Mouse (Mus musculus) forebrain, embryonic 12.5 days (tissue): ENCODE measurements at regions not wholly inside any gene's neighbourhood (a gene's known extent, or its start where the extent isn't known, plus 50 kb on each side); places are given as distances from the start of the nearest gene placed in this dataset.
A peak's percentile ranks its signal among the peaks of the same experiment; 100 is the strongest.

Experiments
- ATAC-seq: fragments of 200-750 bp; cut with Nextera tagmentation; 2 replicates; pipeline ENCODE4 v1.8.0; 2017; ENCODE audit warnings: moderate TSS enrichment; ENCODE audit not compliant: low FRiP score
- H3K27ac ChIP-seq: fragments of 300-500 bp; sonication (generic); 2 replicates; pipeline ENCODE4 v1.5.1; 2016; ENCODE audit warnings: mild to moderate bottlenecking
- H3K27me3 ChIP-seq: fragments of 300-500 bp; sonication (generic); 2 replicates; pipeline ENCODE4 v1.6.1; 2016; ENCODE audit warnings: mild to moderate bottlenecking
- H3K36me3 ChIP-seq: fragments of 300-500 bp; sonication (generic); replicated peaks from 2 replicates; pipeline ENCODE4 v1.6.1; 2016; ENCODE audit warnings: mild to moderate bottlenecking
- H3K4me1 ChIP-seq: fragments of 300-500 bp; sonication (generic); 2 replicates; pipeline ENCODE4 v1.6.1; 2016
- H3K4me2 ChIP-seq: fragments of 300-500 bp; sonication (generic); 2 replicates; pipeline ENCODE4 v1.6.1; 2016; ENCODE audit warnings: mild to moderate bottlenecking, moderate library complexity
- H3K4me3 ChIP-seq: fragments of 300-500 bp; sonication (generic); replicated peaks from 2 replicates; pipeline ENCODE4 v1.5.1; 2016; ENCODE audit warnings: mild to moderate bottlenecking
- H3K9ac ChIP-seq: fragments of 300-500 bp; sonication (generic); 2 replicates; pipeline ENCODE4 v1.6.1; 2016; ENCODE audit warnings: mild to moderate bottlenecking
- H3K9me3 ChIP-seq: fragments of 300-500 bp; sonication (generic); 2 replicates; pipeline ENCODE4 v1.6.1; 2016
- WGBS: fragments of 180-500 bp; shearing (Covaris S2); methylation state at CpG from one replicate; pipeline ENCODE4 v1.1.7; 2016; 5-methylcytosine and 5-hydroxymethylcytosine counted together

GRCm38 (mm10) chr1:163190841-163191240 lies 105.4 kb upstream of the Mroh9 start:
- Histone ChIP-seq H3K36me3 (no peaks in the 10 kb centered on the region), H3K4me2 (no peak overlapping the region), H3K9me3 (no peaks in the 10 kb centered on the region), H3K27me3 (no peaks in the 10 kb centered on the region), H3K4me1 (no peaks in the 10 kb centered on the region), H3K4me3 (no peak overlapping the region), H3K9ac (no peak overlapping the region), H3K27ac (no peak overlapping the region)
- 73% methylated on average over 2 of the region's 2 CpGs for WGBS
- no peak for ATAC-seq

GRCm38 (mm10) chr1:163181851-163182250 lies 96.4 kb upstream of the Mroh9 start:
- H3K4me2 ChIP-seq, result no peak overlapping the region
- no peaks in the 10 kb centered on the region for H3K9me3 ChIP-seq
- no peaks in the 10 kb centered on the region for H3K36me3 ChIP-seq
- 0 out of 2 replicates have a peak, but pooled peaks cover 3% of the 10 kb centered on the region for H3K4me1 ChIP-seq
- H3K27me3 ChIP-seq, result no peaks in the 10 kb centered on the region
- H3K4me3 ChIP-seq, result no peak overlapping the region
- H3K9ac ChIP-seq, result no peak overlapping the region
- WGBS, result 82% methylated on average over 2 of the region's 2 CpGs
- H3K27ac ChIP-seq, result no peak overlapping the region
- no peak for ATAC-seq

- Histone ChIP-seq H3K4me3 (no peak overlapping the region), H3K9me3 (no peaks in the 10 kb centered on the region), H3K27me3 (no peaks in the 10 kb centered on the region), H3K4me1 (0 out of 2 replicates have a peak, but pooled peaks cover 3% of the 10 kb centered on the region), H3K36me3 (no peaks in the 10 kb centered on the region), H3K27ac (no peak overlapping the region), H3K9ac (no peak overlapping the region), H3K4me2 (no peak overlapping the region)
- 41% methylated on average over 3 of the region's 3 CpGs for WGBS
- no peak for ATAC-seq
These were observed 91.5 kb upstream of the Mroh9 start for GRCm38 (mm10) chr1:163177011-163177410.

GRCm38 (mm10) chr1:163167051-163167450 lies 81.6 kb upstream of the Mroh9 start:
- Histone ChIP-seq H3K4me2 (no peak overlapping the region), H3K36me3 (no peaks in the 10 kb centered on the region), H3K27me3 (no peaks in the 10 kb centered on the region), H3K4me1 (no peaks in the 10 kb centered on the region), H3K9me3 (no peaks in the 10 kb centered on the region), H3K9ac (no peak overlapping the region), H3K4me3 (no peak overlapping the region), H3K27ac (no peak overlapping the region)
- ATAC-seq, result no peak

- WGBS, result 21% methylated on average over 2 of the region's 2 CpGs
- Histone ChIP-seq H3K4me1 (no peaks in the 10 kb centered on the region), H3K4me3 (no peak overlapping the region), H3K27ac (no peak overlapping the region), H3K9me3 (no peaks in the 10 kb centered on the region), H3K36me3 (no peaks in the 10 kb centered on the region), H3K27me3 (no peaks in the 10 kb centered on the region), H3K9ac (no peak overlapping the region), H3K4me2 (no peak overlapping the region)
- ATAC-seq, result no peak
These were observed 78.2 kb upstream of the Mroh9 start for GRCm38 (mm10) chr1:163163636-163164035.

- WGBS, result 80% methylated on average over 3 of the region's 3 CpGs
- no peaks in the 10 kb centered on the region for H3K9me3 ChIP-seq
These were observed 74.4 kb upstream of the Mroh9 start for GRCm38 (mm10) chr1:163159911-163160310.

GRCm38 (mm10) chr1:163158491-163158890 lies 73.0 kb upstream of the Mroh9 start:
- H3K27me3 ChIP-seq, result no peaks in the 10 kb centered on the region
- no peak overlapping the region for H3K4me3 ChIP-seq
- H3K9me3 ChIP-seq, result no peaks in the 10 kb centered on the region
- H3K4me1 ChIP-seq, result no peaks in the 10 kb centered on the region
- no peak for ATAC-seq
- WGBS, result 79% methylated on average over 5 of the region's 5 CpGs
- H3K27ac ChIP-seq, result no peak overlapping the region
- no peak overlapping the region for H3K9ac ChIP-seq
- no peak overlapping the region for H3K4me2 ChIP-seq
- H3K36me3 ChIP-seq, result no peaks in the 10 kb centered on the region

More at GRCm38 (mm10) chr1:163159911-163160310, 74.4 kb upstream of the Mroh9 start:
- H3K4me1 ChIP-seq, result no peaks in the 10 kb centered on the region
- H3K9ac ChIP-seq, result no peak overlapping the region
- H3K27me3 ChIP-seq, result no peaks in the 10 kb centered on the region
- no peak overlapping the region for H3K27ac ChIP-seq
- no peak overlapping the region for H3K4me2 ChIP-seq
- H3K36me3 ChIP-seq, result no peaks in the 10 kb centered on the region
- H3K4me3 ChIP-seq, result no peak overlapping the region
- no peak for ATAC-seq

- Histone ChIP-seq H3K27me3 (no peaks in the 10 kb centered on the region), H3K9me3 (no peaks in the 10 kb centered on the region), H3K4me3 (peak overlapping the region; percentile 26), H3K27ac (no peak overlapping the region), H3K4me1 (no peaks in the 10 kb centered on the region), H3K9ac (no peak overlapping the region), H3K36me3 (no peaks in the 10 kb centered on the region), H3K4me2 (peak overlapping the region; percentile 42)
- peak; percentile 95 for ATAC-seq
- 31% methylated on average over 13 of the region's 13 CpGs for WGBS
These were observed 64.9 kb upstream of the Mroh9 start for GRCm38 (mm10) chr1:163150203-163150855.

- Histone ChIP-seq H3K9ac (no peak overlapping the region), H3K36me3 (no peaks in the 10 kb centered on the region), H3K4me1 (no peaks in the 10 kb centered on the region), H3K27me3 (no peaks in the 10 kb centered on the region), H3K9me3 (no peaks in the 10 kb centered on the region), H3K4me2 (no peak overlapping the region), H3K27ac (no peak overlapping the region), H3K4me3 (no peak overlapping the region)
- WGBS, result 84% methylated on average over 1 of the region's 1 CpGs
- ATAC-seq, result no peak
These were observed 61.2 kb upstream of the Mroh9 start for GRCm38 (mm10) chr1:163146641-163147040.

- no peak overlapping the region for H3K9ac ChIP-seq
- no peaks in the 10 kb centered on the region for H3K4me1 ChIP-seq
- no peak overlapping the region for H3K4me2 ChIP-seq
- ATAC-seq, result no peak
- H3K27ac ChIP-seq, result no peak overlapping the region
- 78% methylated on average over 1 of the region's 1 CpGs for WGBS
- no peaks in the 10 kb centered on the region for H3K9me3 ChIP-seq
- no peaks in the 10 kb centered on the region for H3K36me3 ChIP-seq
- H3K4me3 ChIP-seq, result no peak overlapping the region
- no peaks in the 10 kb centered on the region for H3K27me3 ChIP-seq
These were observed 57.6 kb upstream of the Mroh9 start for GRCm38 (mm10) chr1:163143113-163143512.

GRCm38 (mm10) chr1:163141471-163141870 lies 56.0 kb upstream of the Mroh9 start:
- ATAC-seq, result no peak
- Histone ChIP-seq H3K27ac (no peak overlapping the region), H3K9me3 (no peaks in the 10 kb centered on the region), H3K27me3 (no peaks in the 10 kb centered on the region), H3K36me3 (no peaks in the 10 kb centered on the region), H3K9ac (no peak overlapping the region), H3K4me1 (no peaks in the 10 kb centered on the region), H3K4me2 (no peak overlapping the region), H3K4me3 (no peak overlapping the region)
- 86% methylated on average over 1 of the region's 1 CpGs for WGBS

GRCm38 (mm10) chr1:163138179-163138578 lies 52.7 kb upstream of the Mroh9 start:
- Histone ChIP-seq H3K27ac (no peak overlapping the region), H3K9me3 (no peaks in the 10 kb centered on the region), H3K4me2 (no peak overlapping the region), H3K4me1 (no peaks in the 10 kb centered on the region), H3K27me3 (no peaks in the 10 kb centered on the region), H3K4me3 (no peak overlapping the region), H3K9ac (no peak overlapping the region), H3K36me3 (no peaks in the 10 kb centered on the region)
- 70% methylated on average over 1 of the region's 1 CpGs for WGBS
- no peak for ATAC-seq
